Mouse (Mus musculus) lung, adult 2 months (tissue): ENCODE results near the gene Prom1.
A peak's percentile ranks its signal among the peaks of the same experiment; 100 is the strongest.

ENCODE experiments used
- CTCF ChIP-seq: fragments of 200-500 bp; IDR thresholded peaks from 2 replicates; pipeline ENCODE4 v1.5.1; 2011; ENCODE audit warnings: mild to moderate bottlenecking, low read length, control low read depth; ENCODE audit not compliant: insufficient read depth
- POLR2A ChIP-seq: fragments of 200-500 bp; IDR thresholded peaks from 2 replicates; pipeline ENCODE4 v1.6.1; 2011; ENCODE audit warnings: low read depth, mild to moderate bottlenecking, control low read depth, low read length, borderline replicate concordance; ENCODE audit errors: extremely low read depth

GRCm38 (mm10) chr5:43981620-43982019 is 120.2 kb downstream of the Prom1 start, which contains the start of gene Fgfbp1:
- TF ChIP-seq CTCF (no peak), POLR2A (peak; percentile 72; the same call in 1 of the 2 replicates)
